Mouse (Mus musculus) hindbrain, embryonic 11.5 days (tissue): ENCODE measurements around the gene Clstn3. TPM values are rescaled to one million over a fixed set of nuclear protein-coding genes. Genes with fewer than 3 reads are reported as not detected.

Experiments used
- ATAC-seq: fragments of 200-750 bp; cut with Nextera tagmentation; 2 replicates; pipeline ENCODE4 v1.8.0; 2017; ENCODE audit warnings: mild to moderate bottlenecking, moderate TSS enrichment, moderate library complexity; ENCODE audit not compliant: low FRiP score
- DNase-seq: peaks from one replicate; pipeline ENCODE4 v3.0.0-alpha.2; 2015; ENCODE audit warnings: low spot score
- H3K27ac ChIP-seq: fragments of 300-500 bp; sonication (generic); 2 replicates; pipeline ENCODE4 v1.5.1; 2014; ENCODE audit warnings: mild to moderate bottlenecking, low read depth, low read length
- H3K27me3 ChIP-seq: fragments of 300-500 bp; sonication (generic); 2 replicates; pipeline ENCODE4 v1.6.1; 2014; ENCODE audit warnings: mild to moderate bottlenecking, low read length, moderate library complexity, mixed read lengths; ENCODE audit not compliant: control insufficient read depth, insufficient read depth
- H3K36me3 ChIP-seq: fragments of 300-500 bp; sonication (generic); 2 replicates; pipeline ENCODE4 v1.6.1; 2014; ENCODE audit warnings: mild to moderate bottlenecking, low read length, moderate library complexity, mixed read lengths; ENCODE audit not compliant: control insufficient read depth, insufficient read depth
- H3K4me1 ChIP-seq: fragments of 300-500 bp; sonication (generic); replicated peaks from 2 replicates; pipeline ENCODE4 v1.6.1; 2014; ENCODE audit warnings: low read length, mixed read lengths; ENCODE audit not compliant: control insufficient read depth, insufficient read depth
- H3K4me2 ChIP-seq: fragments of 300-500 bp; sonication (generic); replicated peaks from 2 replicates; pipeline ENCODE4 v1.6.1; 2014; ENCODE audit warnings: mild to moderate bottlenecking, low read depth, low read length
- H3K4me3 ChIP-seq: fragments of 300-500 bp; sonication (generic); 2 replicates; pipeline ENCODE4 v1.5.1; 2014; ENCODE audit warnings: low read depth, low read length
- H3K9ac ChIP-seq: fragments of 300-500 bp; sonication (generic); 2 replicates; pipeline ENCODE4 v1.6.1; 2014; ENCODE audit warnings: low read depth, low read length
- H3K9me3 ChIP-seq: fragments of 300-500 bp; sonication (generic); 2 replicates; pipeline ENCODE4 v1.6.1; 2016; ENCODE audit warnings: low read length; ENCODE audit not compliant: control insufficient read depth
- WGBS: fragments of 180-500 bp; shearing (Covaris S2); extraction: QIAGEN DNeasy Blood & Tissue Kit; methylation state at CpG from one replicate; pipeline ENCODE4 v1.1.7; 2014; 5-methylcytosine and 5-hydroxymethylcytosine counted together
- polyA plus RNA-seq: library from polyadenylated mRNA; unstranded; fragments of >200 nt; fragmentation: Nextera tagmentation; extraction: Ambion mirVana; gene quantifications from 2 replicates; pipeline ENCODE4 v1.2.1, GENCODE M21; 2014

Clstn3 gene
- polyA plus RNA-seq, 1 experiment from 2014 or later: 10.2 TPM

GRCm38 (mm10) chr6:124501473-124501872 lies 36.9 kb upstream of the Clstn3 start:
- WGBS: 87% methylated on average over 4 of the region's 4 CpGs

DNA sequence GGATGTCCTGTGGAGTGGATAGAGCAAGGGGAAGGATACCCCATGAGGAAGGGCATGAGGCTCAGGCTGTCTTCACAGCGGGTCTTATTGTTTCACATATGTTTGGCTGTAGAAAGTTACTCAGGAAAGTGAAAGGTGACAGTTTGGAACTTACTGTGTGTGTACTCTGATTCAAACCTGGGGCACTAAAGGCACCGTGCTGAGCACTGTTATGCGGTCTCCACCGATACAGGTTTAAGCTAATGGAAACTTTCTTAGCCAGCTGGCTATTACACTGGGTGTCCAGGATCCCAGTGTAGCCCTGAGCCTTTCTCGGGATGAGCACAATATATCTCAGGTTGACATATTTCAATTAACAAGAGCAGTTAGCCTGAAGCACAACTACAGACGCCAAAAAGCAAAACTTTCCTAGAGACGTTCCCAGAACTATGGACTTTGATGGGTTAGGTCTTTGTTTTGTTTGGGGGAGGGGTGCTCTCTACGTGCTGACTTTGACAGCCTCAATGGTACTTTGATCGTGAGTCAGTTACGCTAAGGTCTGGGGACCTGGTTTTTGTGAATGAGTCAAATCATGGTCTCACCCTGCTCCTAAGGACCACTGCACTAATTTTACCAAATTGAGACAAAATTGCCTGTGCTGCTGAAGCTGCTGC lies 35.4 kb upstream of the Clstn3 start:
- Histone ChIP-seq H3K9ac (no peak overlapping the region), H3K4me1 (no peaks in the 10 kb centered on the region), H3K4me3 (no peak overlapping the region), H3K4me2 (no peak overlapping the region), H3K9me3 (no peaks in the 10 kb centered on the region), H3K27ac (no peak overlapping the region), H3K36me3 (no peaks in the 10 kb centered on the region), H3K27me3 (no peaks in the 10 kb centered on the region)
- ATAC-seq: no peak
- 41% methylated on average over 10 of the region's 10 CpGs for WGBS
- DNase-seq: no peak

More at GRCm38 (mm10) chr6:124501473-124501872, 36.9 kb upstream of the Clstn3 start:
- Histone ChIP-seq H3K9ac (no peak overlapping the region), H3K4me1 (no peaks in the 10 kb centered on the region), H3K4me2 (no peak overlapping the region), H3K4me3 (no peak overlapping the region), H3K27me3 (no peaks in the 10 kb centered on the region), H3K9me3 (no peaks in the 10 kb centered on the region), H3K36me3 (no peaks in the 10 kb centered on the region), H3K27ac (no peak overlapping the region)
- DNase-seq: no peak
- no peak for ATAC-seq

DNA sequence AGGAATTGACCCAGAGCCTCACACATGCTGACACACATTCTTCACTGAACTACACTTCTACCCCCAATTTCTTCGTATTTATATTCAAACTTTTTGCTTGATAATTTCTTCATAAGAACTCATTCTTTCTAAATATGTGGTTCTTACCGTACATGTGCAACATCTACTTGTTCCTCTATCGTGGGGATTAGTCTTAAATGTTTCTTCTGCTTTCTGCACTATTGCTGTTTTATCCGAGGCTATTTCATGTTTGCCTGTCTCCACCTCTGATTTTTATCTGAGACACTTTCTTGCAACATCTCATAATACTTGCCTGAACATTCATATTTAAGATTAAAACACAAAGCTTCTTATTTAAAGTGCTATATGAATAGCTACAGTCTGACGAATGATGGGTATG lies 31.5 kb upstream of the Clstn3 start:
- Histone ChIP-seq H3K27me3 (no peaks in the 10 kb centered on the region), H3K4me1 (no peaks in the 10 kb centered on the region), H3K4me2 (no peak overlapping the region), H3K9me3 (no peaks in the 10 kb centered on the region), H3K36me3 (no peaks in the 10 kb centered on the region), H3K9ac (no peak overlapping the region), H3K27ac (no peak overlapping the region), H3K4me3 (no peak overlapping the region)
- WGBS: 90% methylated on average over 5 of the region's 5 CpGs
- no peak for ATAC-seq
- no peak for DNase-seq

DNA sequence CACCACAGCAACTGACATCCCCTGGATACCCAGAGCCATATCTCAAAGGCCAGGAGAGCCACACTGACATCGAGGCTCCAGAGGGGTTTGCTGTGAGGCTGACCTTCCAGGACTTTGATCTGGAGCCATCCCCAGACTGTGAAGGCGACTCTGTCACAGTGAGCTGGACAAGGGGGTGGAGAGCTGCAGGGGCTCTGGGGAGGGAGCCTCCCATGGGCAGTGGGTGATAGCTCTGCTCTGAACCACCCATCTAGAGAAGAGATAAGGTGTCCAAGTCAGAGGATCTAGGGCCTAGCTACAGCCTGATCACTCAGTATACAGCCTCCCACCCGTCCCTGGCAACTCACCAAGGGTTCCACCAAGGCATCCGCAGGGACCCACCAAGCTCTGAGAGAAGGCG lies 29.3 kb upstream of the Clstn3 start:
- no peak overlapping the region for H3K9ac ChIP-seq
- 77% methylated on average over 5 of the region's 5 CpGs for WGBS
- no peak overlapping the region for H3K27ac ChIP-seq
- no peak overlapping the region for H3K4me2 ChIP-seq
- no peak overlapping the region for H3K4me3 ChIP-seq
- ATAC-seq: no peak
- no peaks in the 10 kb centered on the region for H3K36me3 ChIP-seq
- DNase-seq: no peak
- H3K27me3 ChIP-seq: no peaks in the 10 kb centered on the region
- no peaks in the 10 kb centered on the region for H3K4me1 ChIP-seq
- H3K9me3 ChIP-seq: no peaks in the 10 kb centered on the region

DNA sequence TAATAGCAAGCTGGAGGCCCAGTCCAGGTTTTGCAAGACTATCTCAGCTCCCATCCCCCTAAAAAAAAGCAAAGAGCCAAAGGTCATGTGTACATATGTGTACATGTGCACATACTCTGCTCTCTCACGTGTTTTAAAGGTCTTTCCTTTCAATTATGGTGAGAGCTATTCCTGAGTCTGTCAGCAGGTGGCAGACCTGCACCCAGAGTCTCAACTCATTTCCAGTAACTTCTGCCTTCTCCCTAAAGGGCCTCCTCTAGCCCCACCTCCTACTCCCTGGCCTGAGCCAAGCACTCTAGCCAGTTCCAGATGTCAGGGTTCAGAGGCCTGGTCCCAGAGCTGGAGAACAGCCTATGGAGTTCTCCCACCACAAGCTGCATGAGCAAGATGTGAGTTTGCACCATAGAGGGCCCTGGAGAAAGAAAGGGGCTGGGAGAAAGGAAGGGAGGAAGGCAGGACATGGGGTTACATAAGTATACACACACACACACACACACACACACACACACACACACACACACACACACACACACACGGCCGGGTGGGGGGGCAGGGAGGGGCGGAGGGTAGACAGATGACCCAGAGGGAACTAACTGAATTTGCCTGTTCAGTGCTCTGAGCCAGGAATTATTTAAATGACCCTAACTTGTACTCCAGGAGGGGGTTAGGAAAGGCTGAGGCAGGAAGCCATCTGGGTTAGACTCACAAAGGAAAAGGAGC lies 28.4 kb upstream of the Clstn3 start, which contains the start of gene C1rl:
TSS of gene C1rl (plus strand) at position 272 of the 720 bp plus-strand sequence.
- peak; percentile 79 for ATAC-seq
- WGBS: 55% methylated on average over 4 of the region's 4 CpGs
- H3K27ac ChIP-seq: no peak within 1 kb of the TSS
- H3K9me3 ChIP-seq: no peaks in the 10 kb centered on the region
- no peaks in the 10 kb centered on the region for H3K36me3 ChIP-seq
- H3K4me2 ChIP-seq: no peak within 1 kb of the TSS
- no peaks in the 10 kb centered on the region for H3K4me1 ChIP-seq
- DNase-seq: peak; percentile 80
- H3K27me3 ChIP-seq: no peaks in the 10 kb centered on the region
- no peak within 1 kb of the TSS for H3K9ac ChIP-seq
- no peak within 1 kb of the TSS for H3K4me3 ChIP-seq

DNA sequence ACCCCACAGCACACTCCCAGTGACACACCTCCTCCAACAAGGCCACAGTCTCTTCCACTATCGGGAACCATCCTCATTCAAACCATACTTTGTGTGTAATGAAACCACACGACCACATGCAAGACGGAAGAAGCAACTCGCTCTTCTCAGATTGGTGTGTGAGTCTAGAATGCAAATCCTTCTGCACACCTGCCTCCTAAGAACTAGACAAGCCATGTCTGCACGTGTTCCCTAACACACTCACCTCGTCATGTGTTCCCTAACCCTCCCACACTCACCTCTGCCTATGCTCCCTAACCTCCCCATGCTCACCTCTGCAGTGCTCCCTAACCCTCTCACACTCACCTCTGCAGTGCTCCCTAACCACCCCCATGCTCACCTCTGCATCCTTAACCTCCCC lies 26.8 kb upstream of the Clstn3 start:
- no peak overlapping the region for H3K4me3 ChIP-seq
- no peak overlapping the region for H3K27ac ChIP-seq
- no peak overlapping the region for H3K4me2 ChIP-seq
- no peaks in the 10 kb centered on the region for H3K36me3 ChIP-seq
- no peak for ATAC-seq
- H3K27me3 ChIP-seq: no peaks in the 10 kb centered on the region
- H3K9ac ChIP-seq: no peak overlapping the region
- no peak for DNase-seq
- no peaks in the 10 kb centered on the region for H3K9me3 ChIP-seq
- WGBS: 74% methylated on average over 6 of the region's 6 CpGs
- no peaks in the 10 kb centered on the region for H3K4me1 ChIP-seq

DNA sequence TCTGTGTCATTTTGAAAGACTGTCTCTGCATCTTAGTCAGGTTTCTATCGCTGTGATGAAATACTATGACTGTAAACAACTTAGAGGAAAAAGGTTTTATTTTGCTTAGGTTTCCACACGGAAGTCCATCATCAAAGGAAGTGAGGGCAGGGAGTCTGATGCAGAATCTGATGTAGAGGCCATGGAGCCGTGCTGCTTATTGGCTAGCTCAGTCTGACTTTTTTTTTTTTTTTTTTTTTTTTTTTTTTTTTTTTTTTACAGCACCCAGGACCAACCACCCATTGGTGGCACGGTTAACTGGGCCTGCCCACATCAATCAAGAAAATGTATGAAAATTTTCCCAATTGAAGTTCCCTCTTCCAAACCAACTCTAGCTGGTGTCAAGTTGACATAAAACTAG lies 24.4 kb upstream of the Clstn3 start:
- no peaks in the 10 kb centered on the region for H3K36me3 ChIP-seq
- H3K4me2 ChIP-seq: no peak overlapping the region
- H3K4me1 ChIP-seq: no peaks in the 10 kb centered on the region
- H3K4me3 ChIP-seq: no peak overlapping the region
- H3K27ac ChIP-seq: no peak overlapping the region
- no peak for ATAC-seq
- H3K9ac ChIP-seq: no peak overlapping the region
- H3K27me3 ChIP-seq: no peaks in the 10 kb centered on the region
- no peaks in the 10 kb centered on the region for H3K9me3 ChIP-seq
- no peak for DNase-seq
- WGBS: 77% methylated on average over 4 of the region's 4 CpGs

DNA sequence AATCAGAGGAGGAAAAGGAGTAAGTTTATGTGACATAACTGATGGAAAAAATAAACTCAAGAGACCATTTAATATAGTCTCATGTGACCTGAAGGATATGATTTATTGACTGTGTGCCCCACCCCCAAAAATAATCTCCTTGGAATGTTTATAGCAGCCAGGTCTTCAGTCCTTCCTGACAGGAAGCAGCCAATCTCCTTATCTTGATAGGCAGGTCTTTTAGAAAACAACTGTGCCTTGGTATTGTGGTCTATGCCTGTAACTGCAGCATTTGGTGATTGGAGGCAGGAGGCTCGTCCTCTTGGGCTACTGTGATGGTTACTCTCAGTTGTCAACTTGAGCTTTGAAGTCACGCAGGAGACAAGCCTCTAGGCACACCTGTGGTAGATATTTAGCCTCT lies 22.9 kb upstream of the Clstn3 start:
- H3K36me3 ChIP-seq: no peaks in the 10 kb centered on the region
- no peaks in the 10 kb centered on the region for H3K9me3 ChIP-seq
- H3K4me3 ChIP-seq: no peak overlapping the region
- no peak overlapping the region for H3K27ac ChIP-seq
- no peak overlapping the region for H3K9ac ChIP-seq
- H3K4me1 ChIP-seq: no peaks in the 10 kb centered on the region
- 77% methylated on average over 2 of the region's 2 CpGs for WGBS
- no peak overlapping the region for H3K4me2 ChIP-seq
- DNase-seq: no peak
- ATAC-seq: no peak
- no peaks in the 10 kb centered on the region for H3K27me3 ChIP-seq
